Mouse (Mus musculus) forebrain, embryonic 15.5 days (tissue): Measurements from ENCODE around the gene Olfr406. TPM values are rescaled to one million over a fixed set of nuclear protein-coding genes. Genes with fewer than 3 reads are reported as not detected.

Experiments
- ATAC-seq: fragments of 200-750 bp; cut with Nextera tagmentation; replicated peaks from 2 replicates; pipeline ENCODE4 v1.8.0; 2017; ENCODE audit warnings: mild to moderate bottlenecking, moderate TSS enrichment, moderate library complexity
- H3K27ac ChIP-seq: fragments of 300-500 bp; sonication (generic); replicated peaks from 2 replicates; pipeline ENCODE4 v1.5.1; 2015; ENCODE audit warnings: mild to moderate bottlenecking, inconsistent platforms
- H3K27me3 ChIP-seq: fragments of 300-500 bp; sonication (generic); 2 replicates; pipeline ENCODE4 v1.6.1; 2015; ENCODE audit warnings: inconsistent platforms
- H3K36me3 ChIP-seq: fragments of 300-500 bp; sonication (generic); 2 replicates; pipeline ENCODE4 v1.6.1; 2015; ENCODE audit warnings: mild to moderate bottlenecking, inconsistent platforms
- H3K4me1 ChIP-seq: fragments of 300-500 bp; sonication (generic); 2 replicates; pipeline ENCODE4 v1.6.1; 2015; ENCODE audit warnings: inconsistent platforms
- H3K4me2 ChIP-seq: fragments of 300-500 bp; sonication (generic); replicated peaks from 2 replicates; pipeline ENCODE4 v1.6.1; 2015; ENCODE audit warnings: mild to moderate bottlenecking, inconsistent platforms
- H3K4me3 ChIP-seq: fragments of 300-500 bp; sonication (generic); 2 replicates; pipeline ENCODE4 v1.5.1; 2015; ENCODE audit warnings: mild to moderate bottlenecking, inconsistent platforms
- H3K9ac ChIP-seq: fragments of 300-500 bp; sonication (generic); replicated peaks from 2 replicates; pipeline ENCODE4 v1.6.1; 2015; ENCODE audit warnings: mild to moderate bottlenecking, inconsistent platforms
- H3K9me3 ChIP-seq: fragments of 300-500 bp; sonication (generic); 2 replicates; pipeline ENCODE4 v1.6.1; 2016; ENCODE audit warnings: inconsistent platforms
- WGBS: fragments of 180-500 bp; shearing (Covaris S2); methylation state at CpG from one replicate; pipeline ENCODE4 v1.1.7; 2015; ENCODE audit warnings: mixed read lengths; 5-methylcytosine and 5-hydroxymethylcytosine counted together
- polyA plus RNA-seq: library from polyadenylated mRNA; unstranded; fragments of >200 nt; fragmentation: Nextera tagmentation; extraction: Ambion mirVana; gene quantifications from 2 replicates; pipeline ENCODE4 v1.2.1, GENCODE M21; 2015

The Olfr406 gene
- polyA plus RNA-seq, result not detected in 2 replicates

DNA sequence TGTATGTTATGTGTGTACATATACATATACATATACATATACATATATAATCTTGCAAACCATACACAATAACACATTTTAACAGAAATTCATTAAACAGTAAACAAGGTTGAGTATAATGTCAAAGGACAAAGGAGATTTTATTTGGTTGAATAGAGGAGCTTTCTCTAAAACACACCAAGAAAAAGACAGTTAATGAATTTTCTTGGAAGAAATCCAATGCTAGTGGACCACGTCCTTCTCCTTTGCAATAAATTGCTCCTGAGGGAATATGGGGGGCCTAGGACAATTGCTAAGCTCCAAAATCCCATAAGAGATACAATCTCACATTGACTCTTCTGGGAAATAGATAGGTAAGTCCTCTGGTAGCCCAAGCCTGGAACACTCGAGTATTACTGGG, at the start of gene Olfr406:
Gene Olfr406 (plus strand): TSS at position 301 of the 400 bp plus-strand sequence.
- H3K27ac ChIP-seq, result no peak within 1 kb of the TSS
- H3K9ac ChIP-seq, result no peak within 1 kb of the TSS
- 0 out of 2 replicates have a peak, but pooled peaks cover 4% of the 10 kb centered on the region for H3K9me3 ChIP-seq
- H3K36me3 ChIP-seq, result no peaks in the 10 kb centered on the region
- no peak within 1 kb of the TSS for H3K4me2 ChIP-seq
- no peaks in the 10 kb centered on the region for H3K4me1 ChIP-seq
- ATAC-seq, result no peak
- 51% methylated on average over 2 of the region's 2 CpGs for WGBS
- no peak within 1 kb of the TSS for H3K4me3 ChIP-seq
- H3K27me3 ChIP-seq, result no peaks in the 10 kb centered on the region

DNA sequence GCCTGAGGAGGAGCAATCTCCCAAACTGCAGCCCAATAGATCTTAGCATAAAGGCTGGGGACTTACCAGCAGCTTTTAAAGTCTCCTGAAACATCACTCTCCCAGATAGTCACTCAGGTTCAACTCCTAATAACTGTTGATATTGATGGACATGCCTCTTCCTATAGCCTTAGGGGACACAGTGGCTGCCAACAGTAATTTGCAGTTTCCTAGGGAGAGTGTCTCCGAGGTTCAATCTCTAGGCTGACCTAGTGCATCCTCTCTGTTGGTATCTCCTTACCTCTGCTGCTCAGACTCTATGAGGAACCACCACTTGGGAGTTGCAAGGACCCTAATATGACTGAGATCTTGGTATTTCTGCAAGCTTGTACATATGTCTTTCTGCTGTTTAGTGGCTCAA, 48.3 kb upstream of the Olfr406 start, which contains the start of gene Olfr43:
Gene Olfr43 (minus strand): TSS at position 101 of the 400 bp plus-strand sequence.
- 41% methylated on average over 1 of the region's 1 CpGs for WGBS
- Histone ChIP-seq H3K27ac (no peak within 1 kb of the TSS), H3K4me2 (no peak within 1 kb of the TSS), H3K9ac (no peak within 1 kb of the TSS), H3K9me3 (no peaks in the 10 kb centered on the region), H3K4me1 (no peaks in the 10 kb centered on the region), H3K27me3 (no peaks in the 10 kb centered on the region), H3K36me3 (no peaks in the 10 kb centered on the region), H3K4me3 (no peak within 1 kb of the TSS)
- no peak for ATAC-seq

DNA sequence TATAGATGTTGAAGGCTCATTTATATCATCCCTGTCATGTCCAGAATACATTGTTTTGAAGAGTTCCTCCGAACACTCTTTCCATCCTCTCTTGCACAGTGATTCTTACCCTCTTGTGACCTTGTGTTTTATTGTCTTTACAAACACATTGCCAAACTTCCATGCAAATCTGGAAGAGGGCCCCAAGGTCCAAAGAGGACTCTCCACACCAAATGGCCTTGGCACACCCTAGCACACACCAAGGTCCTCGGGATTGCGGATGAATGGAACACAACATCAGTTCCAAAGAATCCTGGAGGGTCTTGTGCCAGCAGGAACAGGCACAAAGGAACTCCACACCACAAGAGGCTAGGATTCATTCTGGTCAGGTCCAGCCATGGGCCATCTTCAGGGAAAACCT, 18.4 kb upstream of the Olfr406 start:
- Histone ChIP-seq H3K4me3 (no peak overlapping the region), H3K27ac (no peak overlapping the region), H3K4me2 (no peak overlapping the region), H3K9me3 (0 out of 2 replicates have a peak, but pooled peaks cover 9% of the 10 kb centered on the region), H3K36me3 (no peaks in the 10 kb centered on the region), H3K27me3 (no peaks in the 10 kb centered on the region), H3K9ac (no peak overlapping the region), H3K4me1 (no peaks in the 10 kb centered on the region)
- no peak for ATAC-seq
- WGBS, result 94% methylated on average over 3 of the region's 3 CpGs

DNA sequence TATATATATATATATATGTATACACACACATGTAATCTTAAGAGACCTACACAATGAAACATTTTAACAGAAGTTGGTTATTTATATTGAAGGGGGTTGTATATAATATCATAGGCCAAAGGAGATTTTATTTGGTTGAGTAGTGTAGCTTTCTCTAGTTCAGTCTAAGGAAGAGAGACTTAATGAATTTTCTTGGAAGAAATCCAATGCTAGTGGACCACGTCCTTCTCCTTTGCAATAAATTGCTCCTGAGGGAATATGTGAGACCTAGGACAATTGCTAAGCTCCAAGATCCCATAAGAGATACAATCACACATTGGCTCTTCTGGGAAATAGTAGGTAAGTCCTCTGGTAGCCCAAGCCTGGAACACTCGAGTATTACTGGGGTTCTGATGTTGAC, 23.8 kb downstream of the Olfr406 start, which contains the start of gene Olfr59:
Gene Olfr59 (plus strand): TSS at position 301 of the 400 bp plus-strand sequence.
- no peak within 1 kb of the TSS for H3K4me2 ChIP-seq
- H3K27ac ChIP-seq, result no peak within 1 kb of the TSS
- 59% methylated on average over 2 of the region's 2 CpGs for WGBS
- no peaks in the 10 kb centered on the region for H3K36me3 ChIP-seq
- H3K4me1 ChIP-seq, result no peaks in the 10 kb centered on the region
- ATAC-seq, result no peak
- no peak within 1 kb of the TSS for H3K4me3 ChIP-seq
- no peak within 1 kb of the TSS for H3K9ac ChIP-seq
- no peaks in the 10 kb centered on the region for H3K9me3 ChIP-seq
- H3K27me3 ChIP-seq, result no peaks in the 10 kb centered on the region

DNA sequence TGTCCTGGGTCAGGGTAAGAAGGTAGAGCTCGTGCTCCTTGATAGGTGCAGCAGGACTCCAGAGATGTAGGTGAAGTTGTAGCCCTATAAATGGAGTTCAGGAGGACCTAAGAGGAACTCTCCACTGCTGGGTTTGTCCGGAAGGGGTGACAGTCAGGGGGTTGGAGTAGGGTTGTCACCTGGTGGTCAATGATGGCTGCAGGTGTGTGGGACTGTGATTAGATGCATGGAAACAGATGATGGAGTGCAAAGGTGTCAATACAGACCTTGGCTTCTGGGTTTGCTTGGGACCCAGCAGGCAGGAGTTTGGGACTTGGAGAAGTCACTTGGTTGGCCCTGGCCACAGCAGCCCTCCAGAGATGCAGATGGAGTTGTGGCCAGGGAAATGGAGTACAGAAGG, 27.6 kb downstream of the Olfr406 start:
- no peak overlapping the region for H3K27ac ChIP-seq
- no peaks in the 10 kb centered on the region for H3K36me3 ChIP-seq
- WGBS, result 74% methylated on average over 2 of the region's 2 CpGs
- no peaks in the 10 kb centered on the region for H3K9me3 ChIP-seq
- no peak overlapping the region for H3K9ac ChIP-seq
- ATAC-seq, result no peak
- H3K27me3 ChIP-seq, result no peaks in the 10 kb centered on the region
- no peaks in the 10 kb centered on the region for H3K4me1 ChIP-seq
- H3K4me2 ChIP-seq, result no peak overlapping the region
- no peak overlapping the region for H3K4me3 ChIP-seq

Other genes starting within 250 kb of the Olfr406 start
- gene Olfr139, start 203.3 kb upstream of the Olfr406 start, polyA plus RNA-seq, result not detected in 2 replicates
- gene Olfr399, start 203.2 kb upstream of the Olfr406 start, polyA plus RNA-seq, result not detected in 2 replicates
- not detected in 2 replicates for gene Zfp616, start 189.9 kb upstream of the Olfr406 start, polyA plus RNA-seq
- not detected in 2 replicates for gene Olfr401, start 146.1 kb upstream of the Olfr406 start, polyA plus RNA-seq
- not detected in 2 replicates for gene Olfr402, start 106.3 kb upstream of the Olfr406 start, polyA plus RNA-seq
- not detected in 2 replicates for gene Olfr403, start 73.6 kb upstream of the Olfr406 start, polyA plus RNA-seq
- gene Olfr43, start 48.4 kb upstream of the Olfr406 start, polyA plus RNA-seq, result not detected in 2 replicates
- not detected in 2 replicates for gene Olfr59, start 23.9 kb downstream of the Olfr406 start, polyA plus RNA-seq
- not detected in 2 replicates for gene Olfr410, start 78.2 kb downstream of the Olfr406 start, polyA plus RNA-seq
- gene Olfr411, start 92.8 kb downstream of the Olfr406 start, polyA plus RNA-seq, result not detected in 2 replicates
- gene Olfr412, start 102.3 kb downstream of the Olfr406 start, polyA plus RNA-seq, result not detected in 2 replicates